Mouse (Mus musculus) stomach, embryonic 14.5 days (tissue): ENCODE measurements at regions not wholly inside any gene's neighbourhood (a gene's known extent, or its start where the extent isn't known, plus 50 kb on each side); places are given as distances from the start of the nearest gene placed in this dataset.
A peak's percentile ranks its signal among the peaks of the same experiment; 100 is the strongest.

Experiments used
- ATAC-seq: fragments of 200-750 bp; cut with Nextera tagmentation; 2 replicates; pipeline ENCODE4 v1.8.0; 2017; ENCODE audit warnings: low read depth, moderate TSS enrichment; ENCODE audit not compliant: insufficient number of reproducible peaks, insufficient read depth, low FRiP score
- H3K27ac ChIP-seq: fragments of 300-500 bp; sonication (generic); 2 replicates; pipeline ENCODE4 v1.5.1; 2014; ENCODE audit warnings: mild to moderate bottlenecking, low read length, moderate library complexity, mixed read lengths
- H3K27me3 ChIP-seq: fragments of 300-500 bp; sonication (generic); 2 replicates; pipeline ENCODE4 v1.6.1; 2014; ENCODE audit warnings: low read length, control low read depth, mixed read lengths; ENCODE audit not compliant: control insufficient read depth, insufficient read depth
- H3K36me3 ChIP-seq: fragments of 300-500 bp; sonication (generic); 2 replicates; pipeline ENCODE4 v1.6.1; 2014; ENCODE audit warnings: mild to moderate bottlenecking, control low read depth, low read length, moderate library complexity, mixed read lengths; ENCODE audit not compliant: control insufficient read depth, insufficient read depth
- H3K4me1 ChIP-seq: fragments of 300-500 bp; sonication (generic); 2 replicates; pipeline ENCODE4 v1.6.1; 2014; ENCODE audit warnings: low read length, control low read depth, mixed read lengths; ENCODE audit not compliant: control insufficient read depth, insufficient read depth
- H3K4me2 ChIP-seq: fragments of 300-500 bp; sonication (generic); replicated peaks from 2 replicates; pipeline ENCODE4 v1.6.1; 2014; ENCODE audit warnings: low read depth, low read length, control low read depth
- H3K4me3 ChIP-seq: fragments of 300-500 bp; sonication (generic); 2 replicates; pipeline ENCODE4 v1.5.1; 2014; ENCODE audit warnings: low read depth, low read length, control low read depth
- H3K9ac ChIP-seq: fragments of 300-500 bp; sonication (generic); replicated peaks from 2 replicates; pipeline ENCODE4 v1.6.1; 2014; ENCODE audit warnings: low read depth, mild to moderate bottlenecking, control low read depth, low read length, moderate library complexity, mixed read lengths
- H3K9me3 ChIP-seq: fragments of 300-500 bp; sonication (generic); 2 replicates; pipeline ENCODE4 v1.6.1; 2016; ENCODE audit warnings: low read depth, low read length, control low read depth; ENCODE audit not compliant: control insufficient read depth
- WGBS: fragments of 180-500 bp; shearing (Covaris S2); extraction: QIAGEN DNeasy Blood & Tissue Kit; methylation state at CpG from one replicate; pipeline ENCODE4 v1.1.7; 2014; 5-methylcytosine and 5-hydroxymethylcytosine counted together

GRCm38 (mm10) chr12:9970771-9971170 lies 399.0 kb upstream of the Nt5c1b start:
- no peaks in the 10 kb centered on the region for H3K4me1 ChIP-seq
- no peak overlapping the region for H3K27ac ChIP-seq
- no peaks in the 10 kb centered on the region for H3K9me3 ChIP-seq
- no peak overlapping the region for H3K4me3 ChIP-seq
- no peak for ATAC-seq
- H3K27me3 ChIP-seq, result no peaks in the 10 kb centered on the region
- no peaks in the 10 kb centered on the region for H3K36me3 ChIP-seq
- no peak overlapping the region for H3K4me2 ChIP-seq
- 95% methylated on average over 2 of the region's 2 CpGs for WGBS
- no peak overlapping the region for H3K9ac ChIP-seq

- H3K9ac ChIP-seq, result no peak overlapping the region
- no peak overlapping the region for H3K4me3 ChIP-seq
- H3K9me3 ChIP-seq, result no peaks in the 10 kb centered on the region
- no peak overlapping the region for H3K4me2 ChIP-seq
- H3K36me3 ChIP-seq, result no peaks in the 10 kb centered on the region
- H3K27ac ChIP-seq, result no peak overlapping the region
- no peak for ATAC-seq
- H3K4me1 ChIP-seq, result 0 out of 2 replicates have a peak, but pooled peaks cover 4% of the 10 kb centered on the region
- 59% methylated on average over 3 of the region's 3 CpGs for WGBS
- no peaks in the 10 kb centered on the region for H3K27me3 ChIP-seq
Observed at GRCm38 (mm10) chr12:9978494-9979112, 391.2 kb upstream of the Nt5c1b start.

GRCm38 (mm10) chr12:9979113-9979507 lies 390.7 kb upstream of the Nt5c1b start:
- Histone ChIP-seq H3K36me3 (no peaks in the 10 kb centered on the region), H3K27ac (no peak overlapping the region), H3K4me1 (0 out of 2 replicates have a peak, but pooled peaks cover 4% of the 10 kb centered on the region), H3K4me3 (no peak overlapping the region), H3K9me3 (no peaks in the 10 kb centered on the region), H3K4me2 (no peak overlapping the region), H3K9ac (no peak overlapping the region), H3K27me3 (no peaks in the 10 kb centered on the region)
- no peak for ATAC-seq
- WGBS, result 19% methylated on average over 1 of the region's 1 CpGs

GRCm38 (mm10) chr12:9991305-9991704 lies 378.5 kb upstream of the Nt5c1b start:
- Histone ChIP-seq H3K27me3 (no peaks in the 10 kb centered on the region), H3K36me3 (no peaks in the 10 kb centered on the region), H3K4me1 (no peaks in the 10 kb centered on the region), H3K4me2 (no peak overlapping the region), H3K27ac (no peak overlapping the region), H3K9me3 (no peaks in the 10 kb centered on the region), H3K9ac (no peak overlapping the region), H3K4me3 (no peak overlapping the region)
- ATAC-seq, result no peak
- WGBS, result 93% methylated on average over 1 of the region's 1 CpGs

GRCm38 (mm10) chr12:9995670-9996069 lies 374.1 kb upstream of the Nt5c1b start:
- Histone ChIP-seq H3K9me3 (no peaks in the 10 kb centered on the region), H3K9ac (no peak overlapping the region), H3K4me1 (peaks cover 10% of the 10 kb centered on the region), H3K36me3 (no peaks in the 10 kb centered on the region), H3K27me3 (no peaks in the 10 kb centered on the region), H3K4me3 (no peak overlapping the region), H3K4me2 (no peak overlapping the region), H3K27ac (peak overlapping the region; percentile 88; the same call in 1 of the 2 replicates)
- peak; percentile 66; the same call in 1 of the 2 replicates for ATAC-seq
- whole genome bisulfite sequencing, result 35% methylated on average over 3 of the region's 3 CpGs

GRCm38 (mm10) chr12:9996455-9997189 lies 373.2 kb upstream of the Nt5c1b start:
- Histone ChIP-seq H3K4me3 (no peak overlapping the region), H3K36me3 (no peaks in the 10 kb centered on the region), H3K4me1 (peaks cover 10% of the 10 kb centered on the region), H3K9ac (no peak overlapping the region), H3K27me3 (no peaks in the 10 kb centered on the region), H3K27ac (peak overlapping the region; percentile 88), H3K4me2 (peak overlapping the region; percentile 8; the same call in 1 of the 2 replicates), H3K9me3 (no peaks in the 10 kb centered on the region)
- ATAC-seq, result peak; percentile 57; the same call in 1 of the 2 replicates
- 38% methylated on average over 5 of the region's 5 CpGs for WGBS

GRCm38 (mm10) chr12:9997190-9997561 lies 372.6 kb upstream of the Nt5c1b start:
- Histone ChIP-seq H3K27ac (peak overlapping the region; percentile 88), H3K4me1 (peaks cover 10% of the 10 kb centered on the region), H3K36me3 (no peaks in the 10 kb centered on the region), H3K9ac (no peak overlapping the region), H3K4me3 (no peak overlapping the region), H3K4me2 (peak overlapping the region; percentile 8; the same call in 1 of the 2 replicates), H3K27me3 (no peaks in the 10 kb centered on the region), H3K9me3 (no peaks in the 10 kb centered on the region)
- ATAC-seq, result no peak; the same call in 1 of the 2 replicates
- 35% methylated on average over 9 of the region's 9 CpGs for WGBS

GRCm38 (mm10) chr12:9997571-9997970 lies 372.2 kb upstream of the Nt5c1b start:
- no peak for ATAC-seq
- H3K27me3 ChIP-seq, result no peaks in the 10 kb centered on the region
- no peak overlapping the region for H3K9ac ChIP-seq
- no peaks in the 10 kb centered on the region for H3K36me3 ChIP-seq
- no peaks in the 10 kb centered on the region for H3K9me3 ChIP-seq
- no peak overlapping the region for H3K4me3 ChIP-seq
- H3K4me2 ChIP-seq, result no peak overlapping the region
- WGBS, result 39% methylated on average over 3 of the region's 3 CpGs
- H3K27ac ChIP-seq, result peak overlapping the region; percentile 88
- peaks cover 10% of the 10 kb centered on the region for H3K4me1 ChIP-seq
